Mouse (Mus musculus) embryonic facial prominence, embryonic 13.5 days (tissue): ENCODE data around the gene Rgs3. TPM values are rescaled to one million over a fixed set of nuclear protein-coding genes. Genes with fewer than 3 reads are reported as not detected.
A peak's percentile ranks its signal among the peaks of the same experiment; 100 is the strongest.

Experiments used
- ATAC-seq: fragments of 200-750 bp; cut with Nextera tagmentation; 2 replicates; pipeline ENCODE4 v1.8.0; 2017; ENCODE audit warnings: low read depth; ENCODE audit not compliant: insufficient number of reproducible peaks, insufficient read depth, low FRiP score, low TSS enrichment
- H3K27ac ChIP-seq: fragments of 300-500 bp; sonication (generic); 2 replicates; pipeline ENCODE4 v1.5.1; 2015; ENCODE audit warnings: moderate library complexity, mild to moderate bottlenecking, inconsistent platforms
- H3K27me3 ChIP-seq: fragments of 300-500 bp; sonication (generic); 2 replicates; pipeline ENCODE4 v1.6.1; 2015; ENCODE audit warnings: mild to moderate bottlenecking, inconsistent platforms
- H3K36me3 ChIP-seq: fragments of 300-500 bp; sonication (generic); 2 replicates; pipeline ENCODE4 v1.6.1; 2015; ENCODE audit warnings: mild to moderate bottlenecking, inconsistent platforms
- H3K4me1 ChIP-seq: fragments of 300-500 bp; sonication (generic); 2 replicates; pipeline ENCODE4 v1.6.1; 2015; ENCODE audit warnings: inconsistent platforms
- H3K4me2 ChIP-seq: fragments of 300-500 bp; sonication (generic); 2 replicates; pipeline ENCODE4 v1.6.1; 2015; ENCODE audit warnings: moderate library complexity, mild to moderate bottlenecking, inconsistent platforms
- H3K4me3 ChIP-seq: fragments of 300-500 bp; sonication (generic); 2 replicates; pipeline ENCODE4 v1.5.1; 2015; ENCODE audit warnings: mild to moderate bottlenecking, inconsistent platforms
- H3K9ac ChIP-seq: fragments of 300-500 bp; sonication (generic); 2 replicates; pipeline ENCODE4 v1.6.1; 2015; ENCODE audit warnings: mild to moderate bottlenecking, inconsistent platforms
- H3K9me3 ChIP-seq: fragments of 300-500 bp; sonication (generic); 2 replicates; pipeline ENCODE4 v1.6.1; 2016; ENCODE audit warnings: inconsistent platforms
- WGBS: fragments of 180-500 bp; shearing (Covaris S2); methylation state at CpG from one replicate; pipeline ENCODE4 v1.1.7; 2015; ENCODE audit warnings: mixed read lengths; 5-methylcytosine and 5-hydroxymethylcytosine counted together
- polyA plus RNA-seq: library from polyadenylated mRNA; unstranded; fragments of >200 nt; fragmentation: Nextera tagmentation; extraction: Ambion mirVana; gene quantifications from 2 replicates; pipeline ENCODE4 v1.2.1, GENCODE M21; 2015

Gene Rgs3
- polyA plus RNA-seq, 1 experiment from 2014 or later: 50.8 TPM

GRCm38 (mm10) chr4:62634054-62634591 lies 74.5 kb downstream of the Rgs3 start:
- no peak for ATAC-seq
- Histone ChIP-seq H3K27ac (no peak overlapping the region), H3K27me3 (no peaks in the 10 kb centered on the region), H3K4me2 (no peak overlapping the region), H3K9me3 (no peaks in the 10 kb centered on the region), H3K4me3 (no peak overlapping the region), H3K9ac (0 out of 2 replicates have a peak overlapping the region, but pooled peaks have one; percentile 41), H3K36me3 (no peaks in the 10 kb centered on the region), H3K4me1 (peaks cover 36% of the 10 kb centered on the region)
- WGBS: 31% methylated on average over 13 of the region's 13 CpGs

- Histone ChIP-seq H3K36me3 (no peaks in the 10 kb centered on the region), H3K9ac (no peak overlapping the region), H3K4me2 (no peak overlapping the region), H3K4me1 (peaks cover 28% of the 10 kb centered on the region), H3K27me3 (no peaks in the 10 kb centered on the region), H3K4me3 (no peak overlapping the region), H3K27ac (no peak overlapping the region), H3K9me3 (no peaks in the 10 kb centered on the region)
- ATAC-seq: no peak
- 78% methylated on average over 2 of the region's 2 CpGs for WGBS
Observed at GRCm38 (mm10) chr4:62634840-62635239, 75.2 kb downstream of the Rgs3 start.

- Histone ChIP-seq H3K36me3 (no peaks in the 10 kb centered on the region), H3K4me3 (no peak overlapping the region), H3K4me1 (peaks cover 28% of the 10 kb centered on the region), H3K9ac (no peak overlapping the region), H3K9me3 (no peaks in the 10 kb centered on the region), H3K27ac (no peak overlapping the region), H3K27me3 (no peaks in the 10 kb centered on the region), H3K4me2 (no peak overlapping the region)
- ATAC-seq: no peak
- WGBS: 82% methylated on average over 6 of the region's 6 CpGs
Observed at GRCm38 (mm10) chr4:62636047-62636446, 76.4 kb downstream of the Rgs3 start.

- Histone ChIP-seq H3K4me2 (no peak overlapping the region), H3K27me3 (no peaks in the 10 kb centered on the region), H3K27ac (no peak overlapping the region), H3K9me3 (no peaks in the 10 kb centered on the region), H3K4me1 (peaks cover 39% of the 10 kb centered on the region), H3K4me3 (no peak overlapping the region), H3K9ac (no peak overlapping the region), H3K36me3 (no peaks in the 10 kb centered on the region)
- no peak for ATAC-seq
- 69% methylated on average over 4 of the region's 4 CpGs for WGBS
Observed at GRCm38 (mm10) chr4:62637856-62638604, 78.4 kb downstream of the Rgs3 start.

GRCm38 (mm10) chr4:62640496-62641229 lies 81.0 kb downstream of the Rgs3 start:
- Histone ChIP-seq H3K9me3 (no peaks in the 10 kb centered on the region), H3K4me2 (no peak overlapping the region), H3K27me3 (no peaks in the 10 kb centered on the region), H3K4me1 (peaks cover 30% of the 10 kb centered on the region), H3K9ac (no peak overlapping the region), H3K4me3 (no peak overlapping the region), H3K36me3 (no peaks in the 10 kb centered on the region), H3K27ac (peak overlapping the region; percentile 74)
- no peak for ATAC-seq
- 63% methylated on average over 15 of the region's 15 CpGs for WGBS

GRCm38 (mm10) chr4:62641230-62641589 lies 81.6 kb downstream of the Rgs3 start:
- peaks cover 30% of the 10 kb centered on the region for H3K4me1 ChIP-seq
- H3K9ac ChIP-seq: no peak overlapping the region
- ATAC-seq: no peak

GRCm38 (mm10) chr4:62641656-62642055 lies 82.0 kb downstream of the Rgs3 start:
- H3K4me2 ChIP-seq: no peak overlapping the region
- no peak overlapping the region for H3K9ac ChIP-seq
- peaks cover 30% of the 10 kb centered on the region for H3K4me1 ChIP-seq
- H3K27me3 ChIP-seq: no peaks in the 10 kb centered on the region
- no peaks in the 10 kb centered on the region for H3K9me3 ChIP-seq
- H3K4me3 ChIP-seq: no peak overlapping the region
- 64% methylated on average over 3 of the region's 3 CpGs for WGBS
- no peaks in the 10 kb centered on the region for H3K36me3 ChIP-seq
- no peak for ATAC-seq
- peak overlapping the region; percentile 74 for H3K27ac ChIP-seq

More at GRCm38 (mm10) chr4:62641230-62641589, 81.6 kb downstream of the Rgs3 start:
- no peaks in the 10 kb centered on the region for H3K27me3 ChIP-seq
- WGBS: 17% methylated on average over 11 of the region's 11 CpGs
- H3K4me2 ChIP-seq: no peak overlapping the region
- peak overlapping the region; percentile 74 for H3K27ac ChIP-seq
- H3K9me3 ChIP-seq: no peaks in the 10 kb centered on the region
- no peak overlapping the region for H3K4me3 ChIP-seq
- no peaks in the 10 kb centered on the region for H3K36me3 ChIP-seq

- Histone ChIP-seq H3K9me3 (no peaks in the 10 kb centered on the region), H3K27me3 (no peaks in the 10 kb centered on the region), H3K4me3 (no peak overlapping the region), H3K4me2 (no peak overlapping the region), H3K27ac (no peak overlapping the region), H3K9ac (no peak overlapping the region), H3K36me3 (no peaks in the 10 kb centered on the region), H3K4me1 (peaks cover 35% of the 10 kb centered on the region)
- ATAC-seq: no peak
- WGBS: 73% methylated on average over 8 of the region's 8 CpGs
Observed at GRCm38 (mm10) chr4:62643401-62643800, 83.8 kb downstream of the Rgs3 start.

GRCm38 (mm10) chr4:62644031-62644793 lies 84.6 kb downstream of the Rgs3 start:
- Histone ChIP-seq H3K4me3 (no peak overlapping the region), H3K4me2 (no peak overlapping the region), H3K9ac (0 out of 2 replicates have a peak overlapping the region, but pooled peaks have one; percentile 16), H3K9me3 (no peaks in the 10 kb centered on the region), H3K27me3 (no peaks in the 10 kb centered on the region), H3K36me3 (no peaks in the 10 kb centered on the region), H3K27ac (peak overlapping the region; percentile 28; the same call in 1 of the 2 replicates), H3K4me1 (peaks cover 35% of the 10 kb centered on the region)
- WGBS: 64% methylated on average over 11 of the region's 11 CpGs
- ATAC-seq: no peak

GRCm38 (mm10) chr4:62646556-62647248 lies 87.1 kb downstream of the Rgs3 start:
- H3K4me3 ChIP-seq: no peak overlapping the region
- no peaks in the 10 kb centered on the region for H3K36me3 ChIP-seq
- no peak overlapping the region for H3K27ac ChIP-seq
- H3K9ac ChIP-seq: no peak overlapping the region
- WGBS: 70% methylated on average over 9 of the region's 9 CpGs
- ATAC-seq: no peak
- H3K4me2 ChIP-seq: no peak overlapping the region
- H3K4me1 ChIP-seq: peaks cover 18% of the 10 kb centered on the region
- H3K27me3 ChIP-seq: no peaks in the 10 kb centered on the region
- H3K9me3 ChIP-seq: no peaks in the 10 kb centered on the region

GRCm38 (mm10) chr4:62648848-62649247 lies 89.2 kb downstream of the Rgs3 start:
- 89% methylated on average over 3 of the region's 3 CpGs for WGBS
- Histone ChIP-seq H3K9ac (no peak overlapping the region), H3K4me2 (no peak overlapping the region), H3K27me3 (no peaks in the 10 kb centered on the region), H3K9me3 (no peaks in the 10 kb centered on the region), H3K27ac (no peak overlapping the region), H3K36me3 (no peaks in the 10 kb centered on the region), H3K4me3 (no peak overlapping the region), H3K4me1 (peaks cover 10% of the 10 kb centered on the region; the same call in 1 of the 2 replicates)
- ATAC-seq: no peak
